Mouse (Mus musculus) liver, embryonic 12.5 days (tissue): Measurements from ENCODE around the gene Cnn3. TPM values are rescaled to one million over a fixed set of nuclear protein-coding genes. Genes with fewer than 3 reads are reported as not detected.

Experiments used
- ATAC-seq: fragments of 200-750 bp; cut with Nextera tagmentation; 2 replicates; pipeline ENCODE4 v1.8.0; 2017; ENCODE audit warnings: moderate number of reproducible peaks, mild to moderate bottlenecking, moderate library complexity
- H3K27ac ChIP-seq: fragments of 300-500 bp; sonication (generic); 2 replicates; pipeline ENCODE4 v1.5.1; 2016; ENCODE audit warnings: mild to moderate bottlenecking
- H3K27me3 ChIP-seq: fragments of 300-500 bp; sonication (generic); replicated peaks from 2 replicates; pipeline ENCODE4 v1.6.1; 2016; ENCODE audit warnings: mild to moderate bottlenecking, moderate library complexity
- H3K36me3 ChIP-seq: fragments of 300-500 bp; sonication (generic); 2 replicates; pipeline ENCODE4 v1.6.1; 2016; ENCODE audit warnings: mild to moderate bottlenecking, moderate library complexity
- H3K4me1 ChIP-seq: fragments of 300-500 bp; sonication (generic); 2 replicates; pipeline ENCODE4 v1.6.1; 2016
- H3K4me2 ChIP-seq: fragments of 300-500 bp; sonication (generic); 2 replicates; pipeline ENCODE4 v1.6.1; 2016; ENCODE audit warnings: mild to moderate bottlenecking, moderate library complexity
- H3K4me3 ChIP-seq: fragments of 300-500 bp; sonication (generic); 2 replicates; pipeline ENCODE4 v1.5.1; 2016; ENCODE audit warnings: mild to moderate bottlenecking, moderate library complexity
- H3K9ac ChIP-seq: fragments of 300-500 bp; sonication (generic); 2 replicates; pipeline ENCODE4 v1.6.1; 2016; ENCODE audit warnings: mild to moderate bottlenecking, moderate library complexity
- H3K9me3 ChIP-seq: fragments of 300-500 bp; sonication (generic); replicated peaks from 2 replicates; pipeline ENCODE4 v1.6.1; 2016; ENCODE audit warnings: mild to moderate bottlenecking, moderate library complexity
- WGBS: fragments of 180-500 bp; shearing (Covaris S2); methylation state at CpG from one replicate; pipeline ENCODE4 v1.1.7; 2016; ENCODE audit not compliant: insufficient replicate concordance; 5-methylcytosine and 5-hydroxymethylcytosine counted together
- polyA plus RNA-seq: library from polyadenylated mRNA; unstranded; fragments of >200 nt; fragmentation: Nextera tagmentation; extraction: Ambion mirVana; gene quantifications from 2 replicates; pipeline ENCODE4 v1.2.1, GENCODE M21; 2016

The Cnn3 gene
- polyA plus RNA-seq, 1 experiment from 2014 or later = 138 TPM

- Histone ChIP-seq H3K4me1 (no peaks in the 10 kb centered on the region), H3K9ac (no peak overlapping the region), H3K4me2 (no peak overlapping the region), H3K27me3 (no peaks in the 10 kb centered on the region; the same call in 1 of the 2 replicates), H3K9me3 (no peaks in the 10 kb centered on the region), H3K27ac (no peak overlapping the region), H3K4me3 (no peak overlapping the region), H3K36me3 (no peaks in the 10 kb centered on the region)
- 65% methylated on average over 6 of the region's 6 CpGs for WGBS
- ATAC-seq = no peak
These were observed 24.2 kb upstream of the Cnn3 start for GRCm38 (mm10) chr3:121402096-121402495.

GRCm38 (mm10) chr3:121403449-121403848 is 22.8 kb upstream of the Cnn3 start:
- Histone ChIP-seq H3K36me3 (no peaks in the 10 kb centered on the region), H3K4me2 (no peak overlapping the region), H3K9me3 (no peaks in the 10 kb centered on the region), H3K9ac (no peak overlapping the region), H3K27me3 (no peaks in the 10 kb centered on the region; the same call in 1 of the 2 replicates), H3K4me3 (no peak overlapping the region), H3K4me1 (no peaks in the 10 kb centered on the region), H3K27ac (no peak overlapping the region)
- no peak for ATAC-seq
- 42% methylated on average over 5 of the region's 5 CpGs for WGBS

GRCm38 (mm10) chr3:121405101-121405500 is 21.2 kb upstream of the Cnn3 start:
- Histone ChIP-seq H3K9me3 (no peaks in the 10 kb centered on the region), H3K4me2 (no peak overlapping the region), H3K27ac (no peak overlapping the region), H3K36me3 (no peaks in the 10 kb centered on the region), H3K4me1 (no peaks in the 10 kb centered on the region), H3K4me3 (no peak overlapping the region), H3K9ac (no peak overlapping the region), H3K27me3 (no peaks in the 10 kb centered on the region; the same call in 1 of the 2 replicates)
- ATAC-seq = no peak
- WGBS = 72% methylated on average over 5 of the region's 5 CpGs

GRCm38 (mm10) chr3:121407417-121407816 is 18.9 kb upstream of the Cnn3 start:
- Histone ChIP-seq H3K4me1 (no peaks in the 10 kb centered on the region), H3K36me3 (no peaks in the 10 kb centered on the region), H3K27ac (no peak overlapping the region), H3K4me3 (no peak overlapping the region), H3K9ac (no peak overlapping the region), H3K27me3 (no peaks in the 10 kb centered on the region), H3K4me2 (no peak overlapping the region), H3K9me3 (no peaks in the 10 kb centered on the region)
- 77% methylated on average over 9 of the region's 9 CpGs for WGBS
- no peak for ATAC-seq

GRCm38 (mm10) chr3:121408386-121408785 is 17.9 kb upstream of the Cnn3 start:
- H3K27ac ChIP-seq = no peak overlapping the region
- H3K9ac ChIP-seq = no peak overlapping the region
- H3K9me3 ChIP-seq = no peaks in the 10 kb centered on the region
- no peaks in the 10 kb centered on the region for H3K36me3 ChIP-seq
- H3K27me3 ChIP-seq = no peaks in the 10 kb centered on the region
- H3K4me3 ChIP-seq = no peak overlapping the region
- ATAC-seq = no peak
- WGBS = 78% methylated on average over 3 of the region's 3 CpGs
- H3K4me2 ChIP-seq = no peak overlapping the region
- no peaks in the 10 kb centered on the region for H3K4me1 ChIP-seq

GRCm38 (mm10) chr3:121411450-121411849 is 14.8 kb upstream of the Cnn3 start:
- Histone ChIP-seq H3K9ac (no peak overlapping the region), H3K36me3 (no peaks in the 10 kb centered on the region), H3K9me3 (no peaks in the 10 kb centered on the region), H3K4me2 (no peak overlapping the region), H3K4me3 (no peak overlapping the region), H3K27me3 (no peaks in the 10 kb centered on the region), H3K4me1 (no peaks in the 10 kb centered on the region), H3K27ac (no peak overlapping the region)
- WGBS = 52% methylated on average over 6 of the region's 6 CpGs
- no peak for ATAC-seq

- Histone ChIP-seq H3K4me3 (no peak overlapping the region), H3K9ac (no peak overlapping the region), H3K27ac (no peak overlapping the region), H3K9me3 (no peaks in the 10 kb centered on the region), H3K4me1 (peaks cover 4% of the 10 kb centered on the region), H3K27me3 (no peaks in the 10 kb centered on the region), H3K4me2 (no peak overlapping the region), H3K36me3 (no peaks in the 10 kb centered on the region)
- no peak for ATAC-seq
- WGBS = 63% methylated on average over 5 of the region's 5 CpGs
These were observed 9.8 kb upstream of the Cnn3 start for GRCm38 (mm10) chr3:121416171-121417154.

GRCm38 (mm10) chr3:121417379-121418250 is 8.7 kb upstream of the Cnn3 start:
- 65% methylated on average over 14 of the region's 14 CpGs for WGBS
- Histone ChIP-seq H3K9ac (no peak overlapping the region), H3K27me3 (no peaks in the 10 kb centered on the region), H3K36me3 (no peaks in the 10 kb centered on the region), H3K4me2 (no peak overlapping the region), H3K4me3 (no peak overlapping the region), H3K4me1 (peaks cover 4% of the 10 kb centered on the region), H3K9me3 (no peaks in the 10 kb centered on the region), H3K27ac (no peak overlapping the region)
- no peak for ATAC-seq

- no peak overlapping the region for H3K9ac ChIP-seq
- 69% methylated on average over 6 of the region's 6 CpGs for WGBS
- H3K4me3 ChIP-seq = no peak overlapping the region
- no peaks in the 10 kb centered on the region for H3K9me3 ChIP-seq
- H3K27ac ChIP-seq = no peak overlapping the region
- H3K36me3 ChIP-seq = no peaks in the 10 kb centered on the region
- H3K4me2 ChIP-seq = no peak overlapping the region
- peaks cover 2% of the 10 kb centered on the region; the same call in 1 of the 2 replicates for H3K27me3 ChIP-seq
- ATAC-seq = no peak
- peaks cover 4% of the 10 kb centered on the region for H3K4me1 ChIP-seq
These were observed 8.1 kb upstream of the Cnn3 start for GRCm38 (mm10) chr3:121418251-121418601.

- no peaks in the 10 kb centered on the region for H3K9me3 ChIP-seq
- no peaks in the 10 kb centered on the region for H3K36me3 ChIP-seq
- H3K4me2 ChIP-seq = no peak overlapping the region
- H3K4me3 ChIP-seq = no peak overlapping the region
- WGBS = 73% methylated on average over 9 of the region's 9 CpGs
- H3K27me3 ChIP-seq = peaks cover 4% of the 10 kb centered on the region; the same call in 1 of the 2 replicates
- peaks cover 4% of the 10 kb centered on the region for H3K4me1 ChIP-seq
- ATAC-seq = peak; percentile 22; the same call in 1 of the 2 replicates
- H3K27ac ChIP-seq = no peak overlapping the region
- no peak overlapping the region for H3K9ac ChIP-seq
These were observed 7.4 kb upstream of the Cnn3 start for GRCm38 (mm10) chr3:121418850-121419435.

GRCm38 (mm10) chr3:121422405-121422804 is 3.9 kb upstream of the Cnn3 start:
- 72% methylated on average over 8 of the region's 8 CpGs for WGBS
- Histone ChIP-seq H3K4me1 (peaks cover 27% of the 10 kb centered on the region), H3K27ac (no peak overlapping the region), H3K36me3 (no peaks in the 10 kb centered on the region), H3K9ac (no peak overlapping the region), H3K27me3 (peaks cover 18% of the 10 kb centered on the region), H3K4me3 (no peak overlapping the region), H3K4me2 (no peak overlapping the region), H3K9me3 (no peaks in the 10 kb centered on the region)
- ATAC-seq = no peak
